Mouse (Mus musculus) ES-E14 (cell line): ENCODE results near the gene Bsn. TPM values are rescaled to one million over a fixed set of nuclear protein-coding genes. Genes with fewer than 3 reads are reported as not detected.
A peak's percentile ranks its signal among the peaks of the same experiment; 100 is the strongest.

Experiments
- DNase-seq: peaks from one replicate; pipeline ENCODE4 v3.0.0-alpha.2; 2013; ENCODE audit warnings: low read depth, low spot score
- H3K27ac ChIP-seq: 2 replicates; pipeline ENCODE4 v1.5.1; 2012; ENCODE audit warnings: low read depth, mild to moderate bottlenecking, low read length, moderate library complexity, mixed read lengths; ENCODE audit not compliant: poor library complexity, insufficient read depth, severe bottlenecking
- H3K36me3 ChIP-seq: 2 replicates; pipeline ENCODE4 v1.6.1; 2012; ENCODE audit warnings: mild to moderate bottlenecking, low read length, moderate library complexity, mixed read lengths; ENCODE audit not compliant: control insufficient read depth, poor library complexity, insufficient read depth, severe bottlenecking
- H3K4me1 ChIP-seq, 2 experiments: fragments of 150-350 bp in 1 of 2; sonication (generic) in 1 of 2; 2 replicates each; pipeline ENCODE4 v1.6.1; 2012; ENCODE audit warnings: low read length in 2 of 2, mild to moderate bottlenecking in 1 of 2, mixed read lengths in 1 of 2; ENCODE audit not compliant: control insufficient read depth in 2 of 2, insufficient read depth in 2 of 2, poor library complexity in 1 of 2
- H3K4me3 ChIP-seq, 2 experiments: fragments of 150-350 bp in 1 of 2; sonication (generic) in 1 of 2; 2 replicates each; pipeline ENCODE4 v1.5.1; 2012; ENCODE audit warnings: low read length in 2 of 2, low read depth in 1 of 2, mild to moderate bottlenecking in 1 of 2, mixed read lengths in 1 of 2; ENCODE audit not compliant: insufficient read depth in 1 of 2, poor library complexity in 1 of 2, severe bottlenecking in 1 of 2
- H3K9ac ChIP-seq: 2 replicates; pipeline ENCODE4 v1.6.1; 2012; ENCODE audit warnings: low read depth, mild to moderate bottlenecking, low read length, mixed read lengths; ENCODE audit not compliant: poor library complexity, insufficient read depth, severe bottlenecking
- H3K9me3 ChIP-seq: fragments of 150-350 bp; sonication (generic); 2 replicates; pipeline ENCODE4 v1.6.1; 2012; ENCODE audit warnings: low read depth, mild to moderate bottlenecking, low read length; ENCODE audit not compliant: control insufficient read depth, insufficient read depth
- CHD2 ChIP-seq: IDR thresholded peaks from 2 replicates; pipeline ENCODE4 v1.6.1; 2014; ENCODE audit warnings: mild to moderate bottlenecking, low read depth, low read length, inconsistent platforms
- HCFC1 ChIP-seq: IDR thresholded peaks from 2 replicates; pipeline ENCODE4 v1.6.1; 2012; ENCODE audit warnings: low read length, inconsistent platforms, borderline replicate concordance; ENCODE audit not compliant: insufficient read depth
- MAFK ChIP-seq: IDR thresholded peaks from 2 replicates; pipeline ENCODE4 v1.6.1; 2014; ENCODE audit warnings: mild to moderate bottlenecking, low read depth, low read length, inconsistent platforms; ENCODE audit not compliant: insufficient read depth
- ZC3H11A ChIP-seq: IDR thresholded peaks from 2 replicates; pipeline ENCODE4 v1.6.1; 2012; ENCODE audit warnings: low read depth, mild to moderate bottlenecking, inconsistent platforms, low read length, borderline replicate concordance
- ZNF384 ChIP-seq: IDR thresholded peaks from 2 replicates; pipeline ENCODE4 v1.6.1; 2012; ENCODE audit warnings: low read depth, low read length, inconsistent platforms
- in situ Hi-C, 2 experiments: fragments of 600-800 bp; cut with MboI; formaldehyde crosslinking; loops; one replicate each; pipeline ENCODE4 v1.15.1; 2025; ENCODE audit warnings: low sequenced_read_pairs in 2 of 2, inconsistent platforms in 1 of 2; ENCODE audit not compliant: unreplicated experiment in 2 of 2
- total RNA-seq: library from RNA; depleted of rRNA; stranded (reverse); fragments of 300-350 nt; gene quantifications from 2 replicates; pipeline ENCODE4 v1.2.3, GENCODE M21; 2012

Gene Bsn
- total RNA-seq, 1 experiment = 0.45 TPM

- peak overlapping the region in 1 of 2 experiments; percentile 44; a peak in 1 of 4 replicates for H3K4me3 ChIP-seq
- peaks cover 0 to 23% of the 10 kb centered on the region in 2 experiments; a peak in 2 of 4 replicates for H3K4me1 ChIP-seq
- in situ Hi-C loops = no loop called here
- no peak for TF ChIP-seq MAFK
- no peak for TF ChIP-seq HCFC1
- no peak for TF ChIP-seq CHD2
- TF ChIP-seq ZNF384 = no peak
- TF ChIP-seq ZC3H11A = no peak
- no peak for DNase-seq
- H3K27ac ChIP-seq = no peak overlapping the region
- H3K9ac ChIP-seq = no peak overlapping the region
- no peaks in the 10 kb centered on the region for H3K9me3 ChIP-seq
- H3K36me3 ChIP-seq = no peaks in the 10 kb centered on the region
Observed at GRCm38 (mm10) chr9:108110160-108110559, 80.0 kb downstream of the Bsn start.

DNA sequence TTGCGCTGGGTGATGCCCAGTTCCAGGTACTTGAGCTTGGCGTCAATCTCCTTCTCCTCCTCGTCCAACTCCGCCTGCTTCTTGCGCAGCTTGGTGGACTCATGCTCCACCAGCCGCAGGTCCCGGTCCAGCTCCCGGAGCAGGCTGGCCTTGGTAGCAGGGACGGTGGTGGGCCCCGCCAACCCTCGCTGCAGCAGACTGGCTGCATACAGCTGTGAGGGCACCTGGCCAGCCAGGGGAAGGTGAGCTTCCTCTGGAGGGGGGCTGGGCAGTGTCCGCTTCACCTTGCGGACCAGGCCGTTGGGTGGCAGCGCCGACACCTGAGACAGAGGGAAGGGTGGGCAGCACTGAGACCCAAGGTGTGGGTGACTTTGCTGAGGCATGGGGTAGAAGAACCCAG, 82.3 kb downstream of the Bsn start:
- Histone ChIP-seq H3K36me3 (no peaks in the 10 kb centered on the region), H3K27ac (no peak overlapping the region), H3K4me3 (peak overlapping the region in 1 of 2 experiments; percentile 10; a peak in 1 of 4 replicates), H3K4me1 (peaks cover 0 to 19% of the 10 kb centered on the region in 2 experiments; a peak in 1 of 4 replicates), H3K9ac (no peak overlapping the region), H3K9me3 (no peaks in the 10 kb centered on the region)
- in situ Hi-C loops = no loop called here
- TF ChIP-seq HCFC1 = no peak
- TF ChIP-seq ZNF384 = no peak
- TF ChIP-seq MAFK = no peak
- no peak for TF ChIP-seq CHD2
- TF ChIP-seq ZC3H11A = no peak
- no peak for DNase-seq

- H3K4me1 ChIP-seq = peaks cover 0 to 13% of the 10 kb centered on the region in 2 experiments; a peak in 1 of 4 replicates
- TF ChIP-seq HCFC1 = 0 out of 2 replicates have a peak, but pooled peaks have one; percentile 33
- TF ChIP-seq ZNF384 = no peak
- no peak for TF ChIP-seq MAFK
- H3K27ac ChIP-seq = no peak overlapping the region
- no peaks in the 10 kb centered on the region for H3K9me3 ChIP-seq
- DNase-seq = no peak
- H3K9ac ChIP-seq = no peak overlapping the region
- in situ Hi-C loops = no loop called here
- H3K36me3 ChIP-seq = no peaks in the 10 kb centered on the region
- no peak overlapping the region for H3K4me3 ChIP-seq
Observed at GRCm38 (mm10) chr9:108106090-108106489, 84.1 kb downstream of the Bsn start.

GRCm38 (mm10) chr9:108105549-108105863, 84.7 kb downstream of the Bsn start:
- H3K9me3 ChIP-seq = no peaks in the 10 kb centered on the region
- TF ChIP-seq HCFC1 (no peak), ZC3H11A (no peak), ZNF384 (no peak), MAFK (no peak)
- no peak for DNase-seq
- H3K27ac ChIP-seq = no peak overlapping the region
- peaks cover 0 to 13% of the 10 kb centered on the region in 2 experiments; a peak in 1 of 4 replicates for H3K4me1 ChIP-seq
- H3K36me3 ChIP-seq = no peaks in the 10 kb centered on the region
- in situ Hi-C loops = no loop called here
- peak overlapping the region; percentile 9 to 53 for H3K4me3 ChIP-seq
- H3K9ac ChIP-seq = peak overlapping the region; percentile 37
